Mouse (Mus musculus) cortical plate, adult 2 months (tissue): ENCODE measurements around the gene Mamdc2.

ENCODE experiments used
- CTCF ChIP-seq: fragments of 200-500 bp; IDR thresholded peaks from 2 replicates; pipeline ENCODE4 v1.5.1; 2011; ENCODE audit warnings: mild to moderate bottlenecking, control low read depth, low read length; ENCODE audit not compliant: insufficient read depth; ENCODE audit errors: extremely low read depth
- POLR2A ChIP-seq: fragments of 200-500 bp; IDR thresholded peaks from 2 replicates; pipeline ENCODE4 v1.6.1; 2011; ENCODE audit warnings: mild to moderate bottlenecking, low read length, control low read depth; ENCODE audit not compliant: insufficient read depth; ENCODE audit errors: extremely low read depth

DNA sequence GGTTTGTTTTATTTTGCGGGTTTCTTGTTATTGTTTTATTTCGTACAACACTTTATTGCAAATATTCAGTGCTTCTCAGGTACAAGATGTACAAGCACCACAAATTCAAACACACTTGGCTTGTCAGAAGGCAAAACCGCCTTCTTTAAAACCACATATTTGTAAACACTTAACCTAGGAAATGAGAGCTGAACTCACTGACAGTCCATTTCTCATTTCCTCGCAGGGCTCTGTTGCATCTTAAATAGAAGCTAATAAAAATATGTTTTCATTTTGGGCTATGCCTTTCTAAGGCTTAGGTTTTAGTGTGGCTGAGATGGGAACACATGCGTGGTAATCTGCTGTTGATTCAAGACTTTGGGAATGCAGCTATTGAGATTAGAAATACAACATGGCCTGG lies 37.4 kb downstream of the Mamdc2 start:
- TF ChIP-seq CTCF (no peak), POLR2A (no peak)
